Mouse (Mus musculus) thymus, postnatal 0 days (tissue): ENCODE results near the gene Plekhg3. TPM values are rescaled to one million over a fixed set of nuclear protein-coding genes. Genes with fewer than 3 reads are reported as not detected.
A peak's percentile ranks its signal among the peaks of the same experiment; 100 is the strongest.

Source experiments
- DNase-seq: peaks from one replicate; pipeline ENCODE4 v3.0.0-alpha.2; 2015; ENCODE audit warnings: low spot score
- polyA plus RNA-seq: library from polyadenylated mRNA; unstranded; fragments of >200 nt; fragmentation: Nextera tagmentation; extraction: Ambion mirVana; gene quantifications from 2 replicates; pipeline ENCODE4 v1.2.1, GENCODE M21; 2015

The Plekhg3 gene
- polyA plus RNA-seq, result 3.3 and 4.7 TPM in 2 replicates

DNA sequence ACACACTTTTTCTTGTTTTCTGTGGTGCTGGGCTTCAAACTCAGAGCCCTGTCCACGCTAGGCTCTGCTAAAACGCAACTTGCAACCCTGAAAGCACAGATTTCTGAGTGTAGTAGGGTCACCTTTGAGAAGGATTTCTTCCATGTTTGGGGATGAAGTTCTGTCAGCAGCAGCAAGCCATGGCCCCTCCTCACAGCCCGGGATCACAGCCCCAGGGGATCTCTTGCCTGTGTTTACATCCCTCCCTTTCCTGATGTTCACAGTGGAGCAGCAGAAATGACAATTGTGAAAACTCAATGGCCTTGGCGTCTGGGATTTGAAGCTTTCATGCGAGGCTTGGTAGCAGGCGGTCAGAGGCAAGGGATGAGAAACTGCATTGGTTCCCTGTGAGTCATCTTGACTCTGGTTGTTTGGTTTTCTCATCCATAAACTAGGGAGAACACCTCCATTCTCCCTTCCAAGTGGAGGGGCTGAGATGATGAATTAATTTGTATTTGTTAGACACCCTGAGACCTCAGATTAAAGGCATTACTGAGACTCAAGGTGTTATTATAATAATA lies at the start of gene Plekhg3:
Gene Plekhg3, plus strand, starts transcription at position 312 of the 560 bp plus-strand sequence.
- DNase-seq, result no peak

- no peak for DNase-seq
Observed at GRCm38 (mm10) chr12:76482446-76482845, 48.2 kb upstream of the Plekhg3 start.

GRCm38 (mm10) chr12:76482948-76483347 lies 47.7 kb upstream of the Plekhg3 start:
- no peak for DNase-seq

DNA sequence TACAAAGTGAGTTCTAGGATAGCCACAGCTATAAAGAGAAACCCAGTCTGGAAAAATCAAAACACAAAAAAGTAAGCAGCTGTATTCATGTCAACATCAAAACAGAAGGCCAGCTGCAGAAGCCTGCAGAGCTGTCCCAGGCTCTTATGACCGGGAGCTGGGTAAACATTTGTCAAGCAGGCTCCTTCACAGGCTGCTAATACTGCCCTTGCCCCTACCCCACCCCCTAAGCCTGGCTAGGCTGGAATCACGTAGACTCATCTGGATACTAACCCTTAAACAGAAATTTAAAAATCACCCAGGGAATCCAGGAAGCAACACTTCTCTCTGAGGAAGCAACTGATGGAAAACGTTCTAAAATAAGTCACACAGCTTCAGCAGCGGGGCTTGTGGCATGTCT lies 45.8 kb upstream of the Plekhg3 start:
- DNase-seq, result no peak

- no peak for DNase-seq
Observed at GRCm38 (mm10) chr12:76485381-76485780, 45.3 kb upstream of the Plekhg3 start.

- DNase-seq, result no peak
Observed at GRCm38 (mm10) chr12:76486943-76487342, 43.7 kb upstream of the Plekhg3 start.

- no peak for DNase-seq
Observed at GRCm38 (mm10) chr12:76490798-76491197, 39.9 kb upstream of the Plekhg3 start.

GRCm38 (mm10) chr12:76493462-76493861 lies 37.2 kb upstream of the Plekhg3 start:
- no peak for DNase-seq

DNA sequence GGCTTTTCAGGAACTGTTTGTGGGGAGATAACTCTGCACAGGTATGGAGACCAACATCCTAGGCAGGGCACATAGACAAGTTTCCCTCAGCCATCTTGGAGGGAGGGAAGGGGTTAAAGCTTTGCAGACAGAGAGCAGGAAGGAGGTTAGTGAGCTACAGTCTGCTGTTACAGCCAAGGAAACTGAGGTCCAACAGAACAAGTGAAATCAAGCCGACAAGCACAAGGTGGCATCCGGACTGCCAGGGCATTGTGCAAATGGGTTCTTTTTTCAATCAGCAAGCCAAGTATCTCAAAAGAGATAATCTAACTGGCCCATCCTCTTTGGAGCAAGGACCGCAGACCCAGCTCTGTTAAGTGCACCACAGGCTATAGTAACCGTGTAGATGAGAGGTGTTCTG lies 35.3 kb upstream of the Plekhg3 start:
- no peak for DNase-seq

DNA sequence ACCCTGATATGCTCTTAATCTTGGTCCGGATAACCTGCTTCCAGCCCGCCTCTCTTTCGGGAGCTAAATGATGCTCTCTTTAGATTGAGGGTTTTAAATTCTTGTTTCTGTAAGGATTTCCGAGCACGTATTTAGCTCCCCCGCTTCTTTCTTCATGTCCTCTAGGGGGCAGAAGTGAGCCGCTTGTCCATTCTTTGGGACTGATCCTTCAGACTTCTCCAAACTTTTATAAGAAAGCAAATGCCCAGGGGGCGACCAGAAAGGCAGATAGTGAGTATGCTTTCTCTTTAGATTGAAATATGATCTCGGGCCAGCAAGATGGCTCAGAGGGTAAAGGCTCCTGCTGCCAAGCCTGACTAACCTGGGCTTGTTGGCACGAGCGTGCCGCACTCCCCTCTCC lies 34.4 kb upstream of the Plekhg3 start:
- peak; percentile 56 for DNase-seq

- DNase-seq, result no peak
Observed at GRCm38 (mm10) chr12:76499276-76499675, 31.4 kb upstream of the Plekhg3 start.

GRCm38 (mm10) chr12:76500055-76500454 lies 30.6 kb upstream of the Plekhg3 start:
- DNase-seq, result no peak

DNA sequence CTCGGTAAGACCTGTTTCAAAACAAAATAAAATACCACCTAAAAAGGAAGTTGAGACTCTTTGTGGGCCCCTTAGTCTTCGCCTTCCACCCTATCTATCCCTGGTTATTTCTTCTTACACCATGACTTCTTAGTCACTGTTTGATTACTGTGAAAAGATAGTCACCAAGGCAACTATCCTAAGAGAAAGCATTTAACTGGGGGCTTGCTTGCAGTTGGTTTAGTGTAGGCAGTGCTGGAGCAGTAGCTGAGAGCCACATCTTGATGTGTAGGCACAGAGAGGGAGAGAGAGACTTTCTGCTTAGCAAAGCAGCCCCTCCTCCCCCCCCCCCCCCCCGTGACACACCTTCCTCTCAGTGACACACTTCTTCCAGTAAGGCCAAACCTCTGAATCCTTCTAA lies 29.8 kb upstream of the Plekhg3 start:
- no peak for DNase-seq

DNA sequence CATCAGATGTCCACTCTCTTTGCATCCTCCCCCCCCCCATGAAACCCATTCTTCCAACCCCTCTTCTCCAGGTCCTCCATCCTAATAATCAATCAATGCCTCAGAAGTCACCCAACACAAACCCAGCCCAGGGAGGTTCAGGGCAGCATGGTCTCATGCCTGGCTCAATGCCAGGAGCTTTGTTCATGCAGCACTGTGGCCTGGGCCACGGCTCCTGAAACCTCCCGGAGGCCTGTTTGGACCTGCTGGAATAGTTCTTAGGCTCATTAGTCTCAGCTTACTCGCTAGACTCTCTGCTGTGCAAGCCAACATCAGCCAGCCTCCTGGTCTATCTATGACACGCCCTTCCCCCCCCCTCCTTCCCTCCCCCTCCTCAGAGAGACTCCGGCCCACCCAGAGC lies 27.7 kb upstream of the Plekhg3 start:
- DNase-seq, result no peak

DNA sequence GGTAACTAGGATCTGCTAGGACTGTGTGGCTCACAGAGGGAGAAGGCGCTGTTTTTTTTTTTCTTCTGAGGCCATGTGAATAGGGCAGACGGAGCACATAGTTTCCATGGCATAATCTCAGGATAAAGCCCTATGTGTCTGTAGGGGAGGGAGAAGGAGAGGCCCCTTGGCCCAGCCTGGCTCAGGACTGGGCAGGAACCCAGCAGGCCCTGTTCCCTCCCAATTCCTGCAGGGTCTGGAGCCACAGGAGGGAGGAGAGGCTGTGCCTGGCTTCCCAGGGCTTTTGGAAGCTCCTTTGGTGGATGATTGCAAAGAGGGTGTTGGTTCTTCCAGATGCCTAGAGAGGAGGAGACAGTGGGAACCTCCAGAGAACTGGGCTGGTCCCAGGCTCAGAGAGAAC lies 24.2 kb upstream of the Plekhg3 start:
- no peak for DNase-seq

DNA sequence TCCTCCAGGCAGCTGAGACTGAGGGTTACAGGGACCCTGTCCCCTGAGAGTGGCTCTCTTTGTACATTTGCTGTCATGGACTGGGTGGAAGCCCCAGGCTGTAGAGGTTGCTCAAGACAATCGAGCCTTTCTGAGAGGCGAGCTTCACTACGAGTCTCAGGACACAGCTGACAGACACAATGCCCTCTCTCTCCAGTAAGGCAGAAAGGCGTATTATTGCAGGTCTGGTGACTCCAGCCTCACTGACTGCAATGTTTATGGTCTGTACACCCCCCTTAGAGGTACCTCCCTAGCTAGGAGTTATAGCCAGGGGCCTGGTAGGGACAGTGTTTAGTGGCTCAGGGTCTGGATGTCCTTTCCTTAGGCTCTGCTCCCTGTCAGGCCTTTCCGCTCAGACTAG lies 22.9 kb upstream of the Plekhg3 start:
- DNase-seq, result no peak

DNA sequence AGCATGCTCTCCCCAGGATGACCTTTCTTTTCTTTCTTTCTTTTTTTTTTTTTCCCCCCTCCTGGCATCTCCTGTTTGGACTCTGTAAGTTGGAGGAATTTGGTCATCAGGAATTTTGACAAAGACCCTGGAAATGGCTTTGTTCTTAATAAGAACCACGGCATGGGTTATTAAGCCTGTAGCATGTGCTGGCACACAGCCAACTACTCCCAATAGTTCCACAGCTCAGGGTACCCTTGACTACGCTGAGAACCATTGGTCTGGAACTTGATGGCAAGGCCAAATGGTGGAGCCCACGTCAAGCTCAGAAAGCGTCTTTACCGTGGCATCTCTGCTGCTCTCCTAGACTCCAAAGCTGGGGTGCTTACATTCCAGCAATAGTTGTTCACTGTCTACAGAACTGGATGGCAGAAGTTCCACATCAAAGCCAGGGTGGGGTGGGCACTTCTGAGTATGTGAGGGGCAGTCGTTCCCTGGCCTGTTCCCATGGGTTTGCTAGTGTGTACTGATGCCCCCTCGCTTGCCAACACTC lies 21.7 kb upstream of the Plekhg3 start:
- no peak for DNase-seq

DNA sequence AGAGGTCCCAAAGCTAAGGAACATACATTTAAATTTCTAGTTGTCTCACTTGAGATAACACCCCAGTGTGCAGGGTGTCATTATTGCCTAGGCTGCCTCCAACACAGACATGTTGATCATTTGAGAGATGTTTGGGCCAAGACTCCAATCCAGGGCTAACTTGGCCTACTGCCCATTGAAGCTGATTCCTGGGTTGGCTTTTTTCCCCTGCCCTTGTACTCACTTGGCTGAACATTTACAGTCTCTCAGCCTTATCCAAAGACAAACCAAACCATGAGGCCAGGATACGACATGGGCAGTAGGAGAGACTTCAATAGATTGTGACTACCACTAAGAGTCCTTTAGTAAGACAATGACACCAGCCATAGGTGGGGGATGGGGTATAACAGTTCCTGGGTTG lies 18.0 kb upstream of the Plekhg3 start:
- DNase-seq, result no peak

DNA sequence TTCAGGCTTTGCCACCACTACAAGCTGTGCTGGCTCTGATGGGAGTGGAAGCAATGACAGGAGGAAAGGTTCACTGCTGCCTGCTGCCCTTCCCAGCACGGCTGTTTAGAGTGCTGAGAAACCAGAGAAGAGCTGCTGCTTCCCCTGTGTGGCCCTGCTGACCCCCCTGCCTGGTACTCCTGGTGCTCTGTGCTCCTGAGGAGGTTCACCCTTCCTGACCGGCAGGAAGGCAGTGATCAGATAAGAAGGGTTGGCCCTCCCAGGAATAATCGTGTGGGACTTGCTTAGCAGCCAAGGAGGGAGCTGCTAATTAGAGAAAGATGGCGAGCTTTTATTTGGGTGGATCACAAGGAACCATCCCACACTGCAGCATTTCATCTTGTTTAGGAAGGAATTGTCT lies 15.8 kb upstream of the Plekhg3 start:
- no peak for DNase-seq

GRCm38 (mm10) chr12:76518000-76518399 lies 12.7 kb upstream of the Plekhg3 start:
- DNase-seq, result no peak

DNA sequence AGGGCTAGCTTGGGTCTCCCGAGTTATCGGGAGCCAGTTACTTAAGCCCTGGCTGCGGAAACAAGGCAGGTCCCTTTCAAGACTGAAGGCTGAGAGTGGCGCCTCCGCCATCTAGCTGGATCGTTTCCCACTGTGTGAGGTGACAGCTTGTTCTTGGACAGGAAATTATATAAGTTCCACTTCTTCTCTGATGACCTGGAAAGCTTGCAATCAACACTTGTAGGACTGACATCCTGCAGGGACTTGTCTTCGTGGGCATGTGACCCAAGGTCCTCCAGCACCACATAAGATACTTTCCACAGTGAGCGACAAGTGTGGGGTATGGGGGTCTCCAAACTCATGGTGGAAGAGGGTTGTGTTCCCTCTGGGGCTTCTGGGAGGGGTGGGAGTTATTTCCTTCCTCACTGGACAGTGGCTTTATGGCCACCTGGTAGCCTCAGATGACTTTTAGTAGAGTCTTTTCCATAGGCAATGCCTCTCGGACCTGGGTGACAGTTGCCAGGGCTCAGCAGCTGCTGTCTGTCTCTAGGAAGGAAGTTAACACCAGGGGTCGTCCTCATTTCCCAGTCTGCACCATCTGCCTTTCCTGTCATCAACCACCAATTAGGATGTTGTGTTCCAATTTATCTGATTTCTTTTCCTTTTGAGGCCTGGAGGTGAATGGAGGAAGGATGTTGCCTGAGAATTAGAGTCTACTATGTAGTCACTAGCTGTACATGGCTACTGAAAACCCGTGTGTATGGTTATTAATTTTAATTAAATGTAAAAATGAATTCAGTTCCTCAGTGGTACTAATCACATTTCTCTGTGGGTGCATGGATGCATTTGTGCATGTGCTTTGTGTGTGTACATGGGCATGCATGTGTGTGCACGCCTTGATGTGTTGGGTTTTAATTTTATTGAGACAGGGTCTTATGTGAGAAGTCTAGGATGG lies 11.5 kb upstream of the Plekhg3 start:
- no peak for DNase-seq

DNA sequence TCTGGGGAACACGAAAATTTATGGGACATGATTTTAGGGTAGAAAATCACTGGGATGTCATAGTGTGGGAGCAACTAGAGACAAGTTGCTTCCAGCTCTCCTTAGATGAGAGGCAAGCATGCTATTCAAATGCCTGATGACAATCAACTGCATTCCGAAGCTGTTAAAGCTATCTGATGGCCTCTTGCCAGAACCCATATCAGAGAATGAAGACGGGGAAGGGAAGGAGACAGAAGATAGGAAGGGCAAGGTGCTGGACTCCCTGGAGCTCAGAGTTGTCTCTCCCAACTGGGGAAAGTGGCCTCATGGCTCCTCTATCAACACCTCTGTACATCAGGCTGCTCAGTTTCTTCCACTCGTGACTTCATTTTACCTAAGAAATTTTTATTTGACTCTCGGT lies 7.0 kb upstream of the Plekhg3 start:
- no peak for DNase-seq

- DNase-seq, result no peak
Observed at GRCm38 (mm10) chr12:76524915-76525314, 5.8 kb upstream of the Plekhg3 start.
